Mouse (Mus musculus) bone marrow, adult 2 months (tissue): ENCODE measurements around the gene Slc39a3. TPM values are rescaled to one million over a fixed set of nuclear protein-coding genes. Genes with fewer than 3 reads are reported as not detected.
"Not testable (repeated sequence)": the region's sequence is repeated elsewhere in the genome, so short reads cannot be mapped to it uniquely, and the experiment has no call there.

Experiments used
- H3K27ac ChIP-seq: fragments of 200-500 bp; 2 replicates; pipeline ENCODE4 v1.5.1; 2012; ENCODE audit warnings: low read depth, mild to moderate bottlenecking, control low read depth, inconsistent platforms, low read length; ENCODE audit not compliant: control insufficient read depth, poor library complexity, insufficient read depth
- H3K4me1 ChIP-seq: fragments of 200-500 bp; 2 replicates; pipeline ENCODE4 v1.6.1; 2011; ENCODE audit warnings: low read length; ENCODE audit not compliant: control insufficient read depth, insufficient read depth
- H3K4me3 ChIP-seq: fragments of 200-500 bp; replicated peaks from 2 replicates; pipeline ENCODE3; 2011; ENCODE audit warnings: mild to moderate bottlenecking, low read depth, low read length, control low read depth; ENCODE audit not compliant: control insufficient read depth
- CTCF ChIP-seq: fragments of 200-500 bp; IDR thresholded peaks from 2 replicates; pipeline ENCODE4 v1.5.1; 2011; ENCODE audit warnings: low read length, control low read depth; ENCODE audit not compliant: control insufficient read depth, insufficient read depth
- POLR2A ChIP-seq: fragments of 200-500 bp; IDR thresholded peaks from 2 replicates; pipeline ENCODE4 v1.6.1; 2011; ENCODE audit warnings: low read depth, mild to moderate bottlenecking, control low read depth, low read length, borderline replicate concordance; ENCODE audit not compliant: control insufficient read depth
- WGBS: fragments of 180-500 bp; shearing (Covaris S2); methylation state at CpG from one replicate; pipeline ENCODE4 v1.1.7; 2018; 5-methylcytosine and 5-hydroxymethylcytosine counted together
- polyA plus RNA-seq: library from polyadenylated mRNA; stranded (reverse); fragments of >200 nt; gene quantifications from 2 replicates; pipeline ENCODE4 v1.2.4, GENCODE M21; 2011; ENCODE audit warnings: low replicate concordance; ENCODE audit not compliant: missing spikeins, insufficient read depth, insufficient read length

Slc39a3 gene
- polyA plus RNA-seq, 1 experiment = 3.9 TPM

DNA sequence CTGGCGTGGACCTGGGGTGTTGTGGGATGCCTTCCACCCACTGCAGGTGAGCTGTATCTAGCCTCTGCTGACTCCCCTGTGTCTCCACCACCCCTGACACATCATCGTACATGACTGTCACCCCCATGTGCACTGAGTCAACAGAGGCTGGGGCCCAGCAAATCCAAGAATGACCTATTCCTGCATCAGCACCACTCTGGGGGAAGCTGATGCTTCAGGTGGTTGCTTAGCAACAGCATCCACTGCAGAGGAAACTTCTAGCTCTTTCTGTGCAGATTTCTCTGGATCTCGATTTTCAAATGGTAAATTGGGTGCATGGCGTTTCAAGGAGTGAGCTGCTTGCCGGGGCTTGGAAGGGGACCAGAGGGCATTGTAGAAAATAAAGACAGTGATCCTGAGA is 44.0 kb downstream of the Slc39a3 start:
- peaks cover 3% of the 10 kb centered on the region; the same call in 1 of the 2 replicates for H3K4me1 ChIP-seq
- WGBS = 72% methylated on average over 5 of the region's 5 CpGs
- H3K27ac ChIP-seq = no peak overlapping the region
- no peak for TF ChIP-seq POLR2A
- no peak for TF ChIP-seq CTCF
- H3K4me3 ChIP-seq = no peak overlapping the region

DNA sequence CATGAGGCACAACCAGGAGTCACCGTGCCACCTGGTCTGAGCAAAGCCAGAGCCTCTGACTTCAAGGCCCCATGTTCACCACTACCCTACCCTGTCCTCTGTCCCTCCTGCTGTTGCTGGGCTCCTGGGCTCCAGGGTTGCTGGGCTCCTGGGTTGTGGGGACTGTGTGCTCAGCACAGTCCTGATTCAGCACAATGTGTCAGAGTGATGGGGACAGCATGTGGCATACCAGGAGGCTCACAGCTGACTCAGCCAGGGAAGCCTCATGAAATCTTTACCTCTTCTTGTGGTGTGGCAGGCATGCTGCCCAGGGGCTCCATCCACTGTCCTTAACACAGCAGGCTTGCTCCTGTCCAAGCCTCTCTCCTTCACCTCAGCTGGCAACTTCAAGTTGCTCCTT is 45.3 kb downstream of the Slc39a3 start:
- H3K27ac ChIP-seq = no peak overlapping the region

DNA sequence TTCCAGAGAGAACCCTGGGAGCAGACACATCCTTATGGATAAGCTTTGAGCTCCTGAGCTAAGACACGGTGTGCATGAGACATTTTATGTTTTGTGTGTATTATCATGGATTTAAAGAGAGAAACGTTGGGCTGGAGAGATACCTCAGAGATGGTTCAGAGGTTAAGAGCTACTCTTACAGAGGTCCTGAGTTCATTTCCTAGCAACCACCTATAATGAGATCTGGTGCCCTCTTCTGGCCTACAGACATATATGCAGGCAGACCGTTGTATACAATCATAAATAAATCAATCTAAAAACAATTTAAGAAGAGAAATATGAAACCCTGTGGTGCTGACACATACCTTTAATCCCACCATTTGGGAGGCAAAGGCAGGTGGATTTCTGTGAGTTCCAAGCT is 46.2 kb downstream of the Slc39a3 start:
- H3K4me3 ChIP-seq = no peak overlapping the region
- TF ChIP-seq CTCF (no peak), POLR2A (no peak)
- H3K4me1 ChIP-seq = peaks cover 3% of the 10 kb centered on the region; the same call in 1 of the 2 replicates
- no peak overlapping the region for H3K27ac ChIP-seq
- 11% methylated on average over 3 of the region's 3 CpGs for WGBS

More for the DNA sequence above, 45.3 kb downstream of the Slc39a3 start:
- peaks cover 3% of the 10 kb centered on the region; the same call in 1 of the 2 replicates for H3K4me1 ChIP-seq
- H3K4me3 ChIP-seq = no peak overlapping the region
- no peak for TF ChIP-seq CTCF
- no peak for TF ChIP-seq POLR2A
- 83% methylated on average over 1 of the region's 1 CpGs for WGBS

GRCm38 (mm10) chr10:80990406-80990805 is 46.8 kb downstream of the Slc39a3 start:
- TF ChIP-seq CTCF = no peak
- TF ChIP-seq POLR2A = no peak
- Histone ChIP-seq H3K27ac (no peak overlapping the region), H3K4me1 (peaks cover 3% of the 10 kb centered on the region; the same call in 1 of the 2 replicates), H3K4me3 (no peak overlapping the region)
- WGBS = 53% methylated on average over 7 of the region's 7 CpGs

DNA sequence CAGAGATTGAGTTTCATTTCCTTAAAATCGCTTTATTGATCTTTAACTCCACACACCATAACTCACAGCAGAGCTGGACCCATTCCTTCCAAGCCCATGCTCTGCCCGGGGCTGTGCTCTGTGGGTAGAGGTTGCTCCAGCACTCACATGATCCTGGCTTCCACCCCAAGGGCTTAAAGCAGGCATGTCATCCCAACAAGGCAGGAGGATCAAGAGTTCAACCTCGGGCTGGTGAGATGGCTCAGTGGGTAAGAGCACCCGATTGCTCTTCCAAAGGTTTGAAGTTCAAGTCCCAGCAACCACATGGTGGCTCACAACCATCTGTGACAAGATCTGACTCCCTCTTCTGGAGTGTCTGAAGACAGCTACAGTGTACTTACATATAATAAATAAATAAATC is 47.4 kb downstream of the Slc39a3 start:
- peak overlapping the region; percentile 12; the same call in 1 of the 2 replicates for H3K27ac ChIP-seq
- not testable (repeated sequence) for H3K4me1 ChIP-seq, H3K4me3 ChIP-seq
- 24% methylated on average over 4 of the region's 4 CpGs for WGBS

- 18% methylated on average over 6 of the region's 6 CpGs for WGBS
- H3K4me1 ChIP-seq = peaks cover 3% of the 10 kb centered on the region; the same call in 1 of the 2 replicates
- H3K27ac ChIP-seq = peak overlapping the region; percentile 12; the same call in 1 of the 2 replicates
- H3K4me3 ChIP-seq = no peak overlapping the region
- TF ChIP-seq POLR2A = no peak
- no peak for TF ChIP-seq CTCF
These were observed 47.8 kb downstream of the Slc39a3 start for GRCm38 (mm10) chr10:80989446-80989845.

DNA sequence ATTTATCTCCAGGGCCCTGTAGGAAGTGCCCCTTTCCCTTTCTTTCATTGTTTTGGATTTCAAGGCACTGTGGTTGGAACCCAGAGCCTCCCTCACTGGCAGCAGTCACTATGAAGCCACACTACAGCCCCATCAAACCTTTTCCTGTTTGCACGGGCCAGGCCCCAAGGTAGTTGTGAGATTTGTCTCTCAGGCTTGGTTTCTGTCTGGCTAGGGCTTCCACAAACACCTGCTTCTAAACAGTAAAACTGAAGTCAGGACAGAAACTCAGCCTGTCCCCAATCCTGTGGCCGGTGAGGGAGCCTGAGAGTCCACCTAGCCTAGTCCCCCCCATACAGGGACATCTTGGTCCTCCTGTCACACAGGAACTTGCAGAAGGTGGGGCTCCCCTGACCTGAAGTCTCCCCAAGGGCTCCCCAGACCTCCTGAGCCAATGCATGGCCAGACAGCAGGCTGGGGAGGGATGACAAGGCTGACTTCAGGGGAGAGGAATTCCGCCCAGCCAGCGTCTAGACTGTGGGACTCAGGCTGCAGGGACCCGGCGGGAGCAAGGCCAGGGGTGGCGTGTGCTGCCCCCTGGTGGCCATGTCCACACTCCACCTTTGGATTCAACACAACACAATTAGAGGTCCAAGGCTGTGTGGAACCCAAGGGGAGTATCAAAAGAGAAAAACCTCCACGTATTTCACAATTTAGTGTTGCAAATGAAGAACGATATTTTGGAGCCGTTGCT is 49.4 kb downstream of the Slc39a3 start:
- no peak for TF ChIP-seq POLR2A
- TF ChIP-seq CTCF = peak; percentile 96
- Histone ChIP-seq H3K27ac (no peak overlapping the region), H3K4me3 (no peak overlapping the region), H3K4me1 (peaks cover 3% of the 10 kb centered on the region; the same call in 1 of the 2 replicates)
- WGBS = 7% methylated on average over 10 of the region's 10 CpGs

GRCm38 (mm10) chr10:80986754-80987153 is 50.5 kb downstream of the Slc39a3 start:
- 69% methylated on average over 6 of the region's 6 CpGs for WGBS
- TF ChIP-seq POLR2A (no peak), CTCF (no peak)
- H3K27ac ChIP-seq = no peak overlapping the region
- no peak overlapping the region for H3K4me3 ChIP-seq
- peaks cover 3% of the 10 kb centered on the region; the same call in 1 of the 2 replicates for H3K4me1 ChIP-seq

DNA sequence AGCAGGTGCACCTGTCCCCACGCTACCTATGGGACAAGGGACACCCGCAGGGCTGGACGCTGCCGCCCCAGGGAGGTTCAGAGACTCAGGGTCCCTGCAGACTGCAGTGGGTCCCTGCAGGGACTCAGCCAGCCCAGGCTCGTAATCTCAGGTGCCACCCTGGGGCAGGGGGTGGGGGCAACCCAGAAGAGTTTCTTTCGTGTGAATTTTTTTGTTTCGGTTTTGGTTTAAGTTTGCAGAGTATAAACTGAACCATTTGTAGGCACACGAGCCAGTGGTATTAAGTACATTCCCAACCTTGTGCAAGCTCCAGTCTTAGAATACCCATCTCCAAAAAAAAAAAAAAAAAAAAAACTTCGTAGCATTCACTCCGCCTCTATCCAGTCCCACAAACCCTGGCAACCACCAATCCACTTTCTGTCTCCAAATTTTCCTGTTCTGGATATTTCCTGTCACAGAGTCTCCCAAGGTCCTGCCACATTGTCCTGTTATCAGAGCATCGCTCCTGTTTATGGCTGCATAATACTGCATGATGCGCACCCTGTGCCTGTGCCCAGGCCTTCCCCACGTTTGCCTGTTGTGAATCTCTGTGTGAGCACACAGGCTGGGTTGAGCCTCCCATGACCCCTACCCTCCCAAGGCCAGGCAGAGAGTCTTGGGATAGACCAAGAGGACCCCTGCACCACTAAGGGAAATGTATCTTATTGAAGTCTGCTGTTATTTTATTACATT is 51.1 kb downstream of the Slc39a3 start:
- Histone ChIP-seq H3K4me3 (peak overlapping the region; percentile 63), H3K4me1 (peaks cover 3% of the 10 kb centered on the region; the same call in 1 of the 2 replicates), H3K27ac (no peak overlapping the region)
- TF ChIP-seq POLR2A (no peak), CTCF (no peak)
- WGBS = 22% methylated on average over 13 of the region's 13 CpGs
